17 mouse cellular contexts compared by ENCODE assay signal in genomic region chr7:138921611-138922010, GRCm38 (mm10). TPM values are rescaled to one million over a fixed set of nuclear protein-coding genes. Genes with fewer than 3 reads are reported as not detected.
DNase-seq lines count a peak whose midpoint lies in the region.
"Had no signal": no experiment of that assay in that cellular context is flagged by ENCODE, and none has a peak within 500 bp of the region (broad histone marks: within the 10 kb centered on the region; RNA-seq: fewer than 3 reads in every experiment).

No protein-coding gene starts in this region.

- DNase-seq in adrenal gland, postnatal 14 days: peak; percentile 30
- DNase-seq in adrenal gland, adult 18-20 months (ENCODE audit: low spot score in 2 of 2): no peak
- DNase-seq in kidney, adult 11 months: peak; percentile 61
- DNase-seq in kidney, postnatal 4 days: no peak
- peak; percentile 51 for DNase-seq in MN1 (ENCODE audit: low spot score)
- peak; percentile 34 for DNase-seq in kidney, postnatal 10 days
- DNase-seq in layer of hippocampus, postnatal 14 days (ENCODE audit: low spot score in 2 of 2): no peak
- DNase-seq in cerebellum, adult 8-10 months: no peak
- DNase-seq: cerebellum, adult 11 months; cerebellum, adult 9-11 months; embryo, embryonic 11 days; gastrocnemius, postnatal 10 days; heart, postnatal 10 days; lung, embryonic 14.5 days; lung, postnatal 14 days; midbrain, embryonic 14.5 days had no signal

RNA-seq across cellular contexts. Expression of gene Bnip3, which starts 12.3 kb away (rescaled TPM):
- 233 and 293 TPM in 2 replicates for total RNA-seq in adrenal gland, postnatal 14 days (2021)
- total RNA-seq in adrenal gland, adult 18-20 months (2021): 100 to 1,000 TPM; 143 to 261 TPM
- total RNA-seq in layer of hippocampus, postnatal 14 days (2021): 100 to 1,000 TPM; 121 to 129 TPM

RNA-seq across cellular contexts. Expression of gene Jakmip3, which starts 18.9 kb away (rescaled TPM):
- 3.9 and 4.7 TPM in 2 replicates for total RNA-seq in adrenal gland, postnatal 14 days (2021)
- 1 to 10 TPM; 4.4 to 5.4 TPM for total RNA-seq in adrenal gland, adult 18-20 months (2021)
- 10 to 100 TPM; 54.3 to 55.0 TPM for total RNA-seq in layer of hippocampus, postnatal 14 days (2021)
- total RNA-seq: monocyte, adult 5-6 weeks had no signal

Comparison
In these comparisons a context has a peak if more than half of its experiments do, and no peak if none do; other contexts are left out.
1. DNase-seq: peak in adrenal gland, postnatal 14 days (single experiment), kidney, adult 11 months (single experiment), MN1 (single experiment) and kidney, postnatal 10 days (single experiment); none in adrenal gland, adult 18-20 months (0 of 2), kidney, postnatal 4 days (0 of 2), layer of hippocampus, postnatal 14 days (0 of 2) and cerebellum, adult 8-10 months (single experiment).